Mouse (Mus musculus): ENCODE data around the gene Zfp358. TPM values are rescaled to one million over a fixed set of nuclear protein-coding genes. Genes with fewer than 3 reads are reported as not detected.

Gene Zfp358
- total RNA-seq (2021): 10 to 100 TPM; 24.2 to 24.6 TPM
- long read RNA-seq, experiment 1, transcript Zfp358-201 (2 exons, 1,999 nt): major isoform, 18 of 22 reads
- long read RNA-seq, experiment 1, partial matches to known transcripts: 0 of 22 reads
- long read RNA-seq, experiment 1, other reads (novel, unspliced or antisense): 0 of 22 reads
- long read RNA-seq, experiment 2, transcript Zfp358-203 (1 exons, 2,200 nt): minor isoform, 9 of 30 reads
- long read RNA-seq, experiment 2, transcript Zfp358-201 (2 exons, 1,999 nt): major isoform, 20 of 30 reads
- long read RNA-seq, experiment 2, partial matches to known transcripts: 0 of 30 reads
- long read RNA-seq, experiment 2, other reads (novel, unspliced or antisense): 1 of 30 reads

DNA sequence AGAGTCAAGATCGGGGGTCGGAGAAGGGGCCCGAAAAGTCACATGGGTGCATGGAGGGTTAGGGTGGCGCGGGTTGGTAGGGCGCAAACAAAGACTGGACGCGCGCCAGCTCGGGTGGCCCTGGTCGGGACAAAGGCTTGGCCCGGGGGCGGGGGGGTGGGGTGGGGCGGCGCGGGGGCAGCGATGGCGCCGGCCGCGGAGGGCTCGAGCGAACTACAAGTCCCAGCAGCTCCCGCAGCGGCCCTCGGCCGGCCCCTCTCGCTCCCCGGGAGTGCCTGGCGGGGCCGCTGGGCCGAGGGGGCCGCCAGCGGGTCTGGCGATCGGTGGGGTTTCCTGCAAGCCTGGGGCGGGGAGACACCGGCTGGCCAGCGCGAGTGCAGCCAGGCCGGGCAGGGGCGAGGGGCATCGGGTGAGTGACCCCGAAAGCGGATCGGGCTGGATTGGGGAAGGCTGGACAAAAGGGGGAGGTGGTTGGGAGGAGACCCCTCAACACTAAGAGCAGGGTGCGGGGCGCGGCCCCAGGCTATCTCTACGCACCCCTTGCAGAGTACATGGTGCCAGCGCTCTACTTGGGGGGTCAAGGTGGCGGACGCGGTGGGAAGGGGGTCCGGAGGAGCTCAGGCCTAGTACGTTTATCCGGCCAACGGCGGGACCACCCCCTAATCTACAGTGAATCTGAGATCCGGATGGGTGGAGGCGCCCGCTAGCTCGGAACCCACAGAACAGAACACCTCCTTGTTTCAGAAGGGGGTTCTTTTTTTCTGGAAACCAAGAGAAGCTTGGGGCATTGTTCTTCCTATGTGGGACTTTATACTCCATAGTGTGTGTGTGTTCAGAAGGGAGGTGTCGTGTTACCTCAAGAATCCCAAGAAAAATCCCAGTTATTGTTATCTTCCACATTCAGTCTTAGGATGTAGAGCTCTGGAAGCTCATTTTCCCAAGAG, at the start of gene Zfp358:
Gene Zfp358, plus strand, starts transcription at position 238 of the 944 bp plus-strand sequence.
- peak; percentile 80 for DNase-seq

GRCm38 (mm10) chr8:3449226-3449625, 43.7 kb upstream of the Zfp358 start:
- DNase-seq: no peak

- DNase-seq: no peak
Measured at GRCm38 (mm10) chr8:3450670-3451069, 42.3 kb upstream of the Zfp358 start.

DNA sequence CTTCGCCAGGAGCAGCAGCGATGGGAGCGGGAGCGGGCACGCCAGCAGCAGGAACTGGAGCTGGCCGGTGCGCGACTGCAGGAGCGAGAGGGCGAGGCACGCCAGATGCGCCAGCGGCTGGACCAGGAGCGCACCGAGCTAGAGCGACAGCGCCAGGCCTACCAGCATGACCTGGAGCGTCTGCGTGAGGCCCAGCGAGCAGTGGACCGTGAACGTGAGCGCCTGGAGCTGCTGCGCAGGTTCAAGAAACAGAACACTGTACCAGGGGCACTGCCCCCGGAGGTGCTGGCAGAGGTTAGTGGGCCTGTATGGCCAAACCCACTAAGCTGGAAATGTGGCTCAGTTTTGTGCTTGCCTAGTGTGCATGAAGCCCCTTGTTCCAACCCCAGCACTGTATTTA, 40.9 kb upstream of the Zfp358 start:
- DNase-seq: no peak

DNA sequence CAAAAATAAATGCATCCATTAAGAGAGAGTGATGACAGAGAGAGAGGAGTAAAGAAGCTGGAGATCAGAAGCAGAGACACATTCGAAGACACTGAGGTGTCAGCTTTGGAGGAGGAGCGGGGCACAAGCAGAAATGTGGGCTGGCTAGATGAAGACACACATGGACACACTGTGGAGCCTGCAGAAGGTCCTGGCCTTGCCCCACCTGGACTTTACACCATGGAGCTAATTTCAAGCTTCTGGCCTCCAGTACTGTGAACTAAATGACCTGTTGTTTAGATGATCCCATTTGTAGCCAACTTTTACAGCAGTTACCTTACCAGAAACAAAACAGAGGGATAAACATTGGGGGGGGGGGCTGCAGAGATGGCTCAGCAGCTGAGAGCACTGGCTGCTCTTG, 29.7 kb upstream of the Zfp358 start:
- DNase-seq: no peak

DNA sequence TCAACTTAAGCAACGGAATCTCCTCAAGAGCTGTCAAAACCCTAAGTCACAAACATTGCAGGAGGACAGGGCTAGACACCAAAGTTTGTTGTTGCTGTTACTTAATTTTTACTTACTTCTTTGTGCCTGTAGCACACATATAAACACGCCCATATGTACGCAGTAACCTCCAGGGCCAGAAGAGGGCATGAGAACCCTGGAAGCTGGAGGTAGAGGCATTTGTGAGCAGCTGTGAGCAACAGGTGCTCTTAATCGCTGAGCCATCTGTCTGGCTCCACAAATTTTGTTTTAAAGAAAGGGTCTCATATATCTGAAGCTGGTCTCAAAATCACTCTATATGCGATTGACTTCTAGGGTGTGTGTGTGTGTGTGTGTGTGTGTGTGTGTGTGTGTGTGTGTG, 28.6 kb upstream of the Zfp358 start:
- DNase-seq: no peak

DNA sequence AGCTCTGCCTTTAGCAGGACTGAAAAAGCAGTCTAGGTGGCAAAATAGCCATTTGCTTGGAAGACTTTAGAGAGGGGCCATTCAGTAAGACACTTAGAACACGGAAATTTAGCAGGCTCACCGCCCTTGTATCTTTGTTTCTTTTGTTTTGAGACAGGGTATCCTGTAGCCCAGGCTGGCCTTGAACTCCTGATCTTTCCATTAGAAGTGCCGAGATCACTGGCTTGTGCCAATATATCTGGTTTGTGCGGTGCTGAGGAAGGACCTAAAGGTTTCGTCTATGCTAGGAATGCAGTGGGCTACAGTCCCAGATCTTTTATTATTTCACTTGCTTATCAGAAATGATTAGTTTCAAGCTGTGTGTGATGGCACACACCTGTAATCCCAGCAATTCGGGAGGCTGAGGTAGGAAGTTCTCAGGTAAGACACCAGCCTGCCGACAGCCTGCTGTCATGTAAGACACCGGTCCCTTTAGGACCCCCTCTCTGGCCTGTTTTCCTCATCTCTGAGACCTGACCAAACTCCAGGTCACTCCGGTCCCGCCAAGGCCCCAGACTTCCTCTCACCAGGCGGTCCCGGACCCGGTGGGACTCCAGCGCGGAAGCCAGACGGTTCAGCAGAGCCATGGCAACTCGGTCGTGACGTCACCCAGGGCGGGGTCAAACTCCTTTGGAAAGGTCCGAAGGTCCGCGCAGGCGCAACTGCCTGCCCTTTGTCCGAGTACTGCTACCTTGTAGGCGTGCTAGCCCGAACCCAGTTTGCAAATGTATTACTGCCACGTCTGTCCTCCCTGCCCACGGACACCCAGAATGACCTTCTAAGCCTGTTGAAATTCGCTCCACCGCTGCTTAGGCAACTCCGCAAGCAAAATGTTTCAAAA, 25.7 kb upstream of the Zfp358 start, which contains the start of gene Pex11g:
Gene Pex11g, minus strand, starts transcription at position 675 of the 880 bp plus-strand sequence.
- peak; percentile 94 for DNase-seq

DNA sequence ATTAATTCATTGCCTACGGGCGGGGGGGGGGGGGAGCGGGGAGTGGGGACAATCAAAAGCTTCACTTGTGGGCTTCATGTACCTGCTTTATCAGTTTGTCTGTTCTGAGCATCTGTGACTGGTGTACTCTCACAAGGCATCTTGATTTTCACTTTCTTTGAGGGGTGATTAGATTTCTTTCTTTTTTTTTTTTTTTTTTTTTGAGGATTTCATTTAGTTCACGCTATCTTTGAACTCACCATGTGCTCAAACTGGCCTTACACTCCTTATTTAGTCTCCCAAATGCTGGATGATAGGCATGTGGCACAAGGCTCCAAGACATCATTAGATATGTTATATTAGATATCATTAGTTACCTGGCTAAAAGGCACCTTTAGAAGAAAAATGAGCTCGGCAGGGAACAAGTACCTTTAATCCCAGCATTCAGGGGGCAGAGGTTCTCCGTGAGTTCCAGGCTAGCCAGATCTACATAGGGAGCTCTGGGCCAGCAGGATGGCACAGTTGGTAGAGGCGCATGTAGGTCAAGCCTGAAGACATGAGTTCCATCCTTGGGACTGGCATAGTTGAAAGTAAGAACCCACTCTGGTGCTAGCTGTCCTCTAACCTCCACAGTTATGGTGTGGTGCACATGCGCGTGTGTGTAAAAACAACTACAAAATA, 24.9 kb upstream of the Zfp358 start:
- DNase-seq: no peak

GRCm38 (mm10) chr8:3468838-3469237, 24.1 kb upstream of the Zfp358 start:
- DNase-seq: no peak

DNA sequence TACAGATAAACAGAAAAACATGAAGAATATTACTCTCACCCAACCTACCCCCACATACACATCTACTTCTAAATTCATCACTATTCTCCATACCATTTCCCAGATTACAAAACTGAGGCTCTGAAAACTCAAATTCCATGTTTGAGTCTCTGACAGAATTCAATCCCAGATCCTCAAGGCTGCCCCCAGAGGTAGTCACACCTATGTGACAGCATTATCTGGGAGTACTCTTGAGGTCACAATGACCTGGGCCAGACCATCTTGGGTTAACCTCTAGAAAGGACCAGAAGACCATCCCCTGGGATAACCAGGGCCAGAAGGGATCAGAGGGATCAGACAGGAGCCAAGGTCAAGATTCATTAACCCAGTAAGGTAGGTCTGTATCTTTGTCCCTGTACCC, 22.4 kb upstream of the Zfp358 start, which contains the start of gene Tex45:
Gene Tex45, plus strand, starts transcription at position 301 of the 400 bp plus-strand sequence.
- no peak for DNase-seq

GRCm38 (mm10) chr8:3475715-3476429, 17.1 kb upstream of the Zfp358 start:
- no peak for DNase-seq

GRCm38 (mm10) chr8:3480221-3480785, 12.6 kb upstream of the Zfp358 start:
- no peak for DNase-seq

DNA sequence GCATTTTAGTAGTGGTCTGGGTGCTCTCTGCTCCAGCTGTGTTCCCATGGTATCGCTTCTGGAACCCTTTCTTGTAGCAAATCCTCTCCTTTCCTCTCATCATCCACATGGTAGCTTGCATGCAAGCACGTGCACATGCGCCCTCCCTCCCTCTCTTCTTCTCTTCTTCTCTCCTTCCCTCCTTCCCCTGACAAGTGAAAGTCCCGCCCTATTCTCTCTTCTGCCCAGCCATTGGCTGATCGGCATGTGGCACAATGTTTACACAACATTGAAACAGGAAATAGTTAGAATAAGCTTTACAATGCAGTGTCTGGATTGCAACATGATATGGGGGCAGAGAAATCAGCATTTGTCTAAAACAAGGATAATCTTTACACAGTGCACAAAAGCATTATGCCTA, 11.3 kb upstream of the Zfp358 start:
- DNase-seq: no peak

DNA sequence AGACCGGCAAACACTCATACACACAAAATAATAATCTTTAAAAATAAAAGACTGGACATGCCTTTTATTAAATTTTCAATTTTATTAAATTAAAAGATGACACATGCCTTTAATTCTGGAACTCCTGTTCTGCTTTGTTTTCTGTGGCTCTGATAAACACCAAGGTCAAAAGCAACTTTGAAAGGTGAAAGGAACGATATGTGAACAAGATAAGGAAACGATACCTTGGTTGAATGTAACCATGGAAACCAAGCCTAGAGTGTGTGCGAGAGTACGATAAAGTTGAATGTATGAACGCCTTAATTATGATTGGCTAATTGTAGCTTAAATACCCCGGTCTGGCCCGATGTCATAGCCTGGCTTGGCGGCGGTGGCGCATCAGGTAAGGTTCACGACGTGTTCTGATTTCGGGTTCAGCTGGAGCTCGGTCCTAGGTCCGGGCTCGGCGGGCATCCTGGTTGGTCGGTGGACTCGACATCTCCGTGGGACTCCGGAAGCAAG, 10.6 kb upstream of the Zfp358 start:
- no peak for DNase-seq

DNA sequence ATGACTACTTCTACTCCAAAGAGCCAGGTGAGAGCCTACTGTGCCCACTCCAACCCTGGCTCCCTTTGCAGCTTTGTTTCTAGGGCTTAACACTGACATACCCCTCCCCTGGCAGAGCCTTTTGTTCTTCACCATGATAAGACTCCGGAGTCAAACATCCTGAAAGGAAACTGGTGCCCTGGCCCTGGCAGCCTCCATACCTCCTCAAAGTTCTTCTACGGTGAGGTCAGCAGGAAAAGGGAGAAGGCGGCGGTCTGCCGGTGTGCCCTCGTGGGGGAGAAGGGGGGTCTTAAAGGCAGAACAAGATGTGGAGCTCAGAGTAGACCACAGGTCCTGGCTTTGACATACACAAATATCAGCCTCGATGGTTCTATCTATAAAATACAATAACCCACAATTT, 9.4 kb upstream of the Zfp358 start:
- DNase-seq: no peak

DNA sequence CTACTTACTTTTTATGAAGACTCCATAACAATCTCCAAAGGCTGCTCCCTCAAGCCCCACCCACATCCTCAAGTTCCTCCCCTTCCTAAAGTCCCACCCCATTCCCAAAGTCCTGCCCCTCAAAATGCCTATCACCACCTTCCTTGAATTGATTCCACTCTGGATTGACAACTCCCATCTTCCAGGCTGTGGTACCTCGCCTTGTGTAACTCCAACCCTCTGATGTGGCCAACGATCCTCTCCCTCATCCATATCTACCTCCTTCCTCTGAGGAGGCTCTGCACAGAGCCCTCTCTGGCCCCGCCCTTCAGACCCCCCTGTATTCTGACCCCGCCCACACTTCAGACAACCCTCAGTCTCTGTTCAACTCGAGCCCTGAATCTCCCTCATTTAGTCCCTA, 7.7 kb upstream of the Zfp358 start:
- DNase-seq: no peak

DNA sequence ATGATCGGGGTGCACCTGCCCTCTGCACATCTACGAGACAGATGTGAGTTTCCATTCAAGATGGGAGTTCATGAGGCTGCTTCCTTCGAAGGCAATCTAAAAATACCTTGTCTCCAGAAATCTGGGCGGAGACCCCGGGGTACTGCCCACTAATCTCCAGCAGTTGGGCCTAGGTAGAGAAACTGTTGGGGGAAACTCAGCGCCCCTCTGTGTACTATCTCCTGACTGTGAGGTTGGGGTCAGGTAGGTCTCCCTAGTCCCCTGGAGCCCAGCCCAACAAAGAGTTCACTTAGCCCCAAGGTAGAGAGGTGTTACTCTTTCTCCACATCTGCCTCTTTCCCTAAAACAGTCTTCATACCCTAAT, 889 bp downstream of the Zfp358 start:
- DNase-seq: no peak

GRCm38 (mm10) chr8:3495578-3496427, 2.9 kb downstream of the Zfp358 start:
- no peak for DNase-seq

DNA sequence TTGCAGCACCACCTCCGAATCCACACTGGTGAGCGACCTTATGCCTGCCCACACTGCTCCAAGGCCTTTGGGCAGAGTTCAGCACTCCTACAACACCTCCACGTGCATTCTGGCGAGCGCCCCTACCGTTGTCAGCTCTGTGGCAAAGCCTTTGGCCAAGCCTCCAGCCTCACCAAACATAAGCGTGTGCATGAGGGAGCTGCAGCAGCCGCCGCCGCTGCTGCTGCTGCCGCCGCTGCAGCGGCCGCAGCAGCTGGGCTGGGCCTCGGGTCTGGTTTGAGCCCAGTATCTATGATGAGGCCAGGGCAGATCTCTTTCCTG, 3.5 kb downstream of the Zfp358 start:
- DNase-seq: no peak

- DNase-seq: no peak
Measured at GRCm38 (mm10) chr8:3498583-3498982, 5.6 kb downstream of the Zfp358 start.
